Mouse (Mus musculus): ENCODE measurements around the gene Camkk2.

Camkk2 gene

DNA sequence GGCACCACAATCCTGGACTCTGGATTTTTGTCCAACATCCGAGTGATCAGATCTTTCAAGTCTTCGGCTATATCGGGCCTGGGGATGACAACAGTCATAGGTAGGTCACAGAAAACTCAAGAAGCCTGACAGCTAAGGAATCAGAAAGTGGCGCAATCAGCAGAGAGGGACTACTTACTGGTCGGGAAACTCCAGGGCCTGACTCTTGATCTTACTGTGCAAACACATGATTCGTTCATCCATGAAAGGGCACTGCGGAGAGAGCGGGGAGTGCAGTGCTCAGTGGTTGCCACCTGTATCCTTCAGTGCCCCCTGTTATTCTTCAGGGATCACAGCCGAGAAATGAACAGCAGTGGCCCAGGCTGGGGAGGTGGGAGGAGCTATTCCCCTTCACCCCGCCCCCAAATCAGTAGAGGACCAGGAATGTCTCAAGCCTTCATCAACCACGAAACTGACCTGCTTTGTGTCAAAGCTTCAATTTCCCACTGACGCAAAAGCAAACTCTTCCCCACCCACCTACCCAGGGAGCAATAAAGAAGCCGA lies 35.3 kb downstream of the Camkk2 start:
- in situ Hi-C loops (cut with MboI, MseI), result no loop called here

- in situ Hi-C loops (cut with MboI, MseI), result no loop called here
Observed at GRCm38 (mm10) chr5:122736761-122737160, 42.4 kb downstream of the Camkk2 start.

DNA sequence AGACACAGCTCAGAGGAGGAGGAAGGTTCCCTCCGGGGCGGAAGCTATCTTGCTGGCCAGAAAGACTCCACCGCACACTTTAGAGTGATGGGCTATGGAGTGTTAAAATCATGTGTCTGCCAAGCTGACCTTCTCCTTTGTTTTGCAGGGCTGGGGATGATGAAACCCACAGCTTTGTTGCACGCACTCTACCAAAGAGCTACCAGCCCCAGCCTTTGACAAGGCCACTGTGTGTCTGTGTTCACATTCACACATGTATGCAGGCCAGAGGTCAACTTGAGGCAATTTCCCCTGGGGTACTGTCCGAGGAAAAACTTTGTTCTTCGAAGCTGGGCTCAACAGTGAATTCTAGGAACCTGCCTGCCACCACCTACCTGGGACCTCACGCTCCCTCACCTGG lies 43.4 kb downstream of the Camkk2 start:
- in situ Hi-C loops (cut with MboI, MseI), result no loop called here

- in situ Hi-C loops (cut with MboI, MseI), result no loop called here
Observed at GRCm38 (mm10) chr5:122733881-122734280, 45.3 kb downstream of the Camkk2 start.

DNA sequence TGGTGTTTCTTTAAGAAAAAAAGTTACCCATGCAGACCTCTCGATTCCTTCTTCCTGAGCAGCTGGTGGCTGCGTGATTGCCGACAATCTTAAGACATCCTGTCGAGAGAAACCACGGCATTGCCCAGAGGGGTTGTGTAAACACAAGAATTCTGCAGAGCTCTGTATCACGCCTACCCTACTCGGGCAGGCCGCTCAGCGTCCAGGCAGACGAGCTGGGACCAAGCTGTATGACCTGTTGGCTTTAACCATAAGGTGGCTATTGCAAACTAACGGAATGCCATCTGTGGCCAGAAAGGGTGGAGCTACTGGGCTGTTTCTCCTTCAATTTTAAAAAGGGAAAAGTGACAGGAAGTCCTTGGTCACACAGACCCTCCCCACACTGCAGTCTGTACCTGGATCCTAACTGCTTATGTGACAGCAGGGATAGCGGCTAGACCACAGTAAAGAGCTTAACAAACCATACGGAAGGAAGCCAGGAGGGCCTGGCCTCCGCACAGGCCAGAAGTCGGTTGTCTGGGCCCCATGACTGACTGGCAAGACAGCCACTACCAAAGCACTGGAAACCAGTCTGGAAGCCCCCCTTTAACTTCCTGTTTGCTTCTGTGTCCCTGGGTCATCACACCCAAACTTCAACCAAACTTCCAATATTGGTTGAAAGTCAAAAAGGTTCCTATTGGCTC lies 47.1 kb downstream of the Camkk2 start:
- in situ Hi-C loops (cut with MboI, MseI), result no loop called here

- in situ Hi-C loops (cut with MboI, MseI), result no loop called here
Observed at GRCm38 (mm10) chr5:122731321-122731720, 47.9 kb downstream of the Camkk2 start.

GRCm38 (mm10) chr5:122730776-122731175 lies 48.4 kb downstream of the Camkk2 start:
- in situ Hi-C loops (cut with MboI, MseI), result no loop called here

- in situ Hi-C loops (cut with MboI, MseI), result no loop called here
Observed at GRCm38 (mm10) chr5:122727096-122727495, 52.1 kb downstream of the Camkk2 start.

- in situ Hi-C loops (cut with MboI, MseI), result no loop called here
Observed at GRCm38 (mm10) chr5:122726595-122726994, 52.6 kb downstream of the Camkk2 start.

- in situ Hi-C loops (cut with MboI, MseI), result no loop called here
Observed at GRCm38 (mm10) chr5:122726068-122726467, 53.1 kb downstream of the Camkk2 start.

DNA sequence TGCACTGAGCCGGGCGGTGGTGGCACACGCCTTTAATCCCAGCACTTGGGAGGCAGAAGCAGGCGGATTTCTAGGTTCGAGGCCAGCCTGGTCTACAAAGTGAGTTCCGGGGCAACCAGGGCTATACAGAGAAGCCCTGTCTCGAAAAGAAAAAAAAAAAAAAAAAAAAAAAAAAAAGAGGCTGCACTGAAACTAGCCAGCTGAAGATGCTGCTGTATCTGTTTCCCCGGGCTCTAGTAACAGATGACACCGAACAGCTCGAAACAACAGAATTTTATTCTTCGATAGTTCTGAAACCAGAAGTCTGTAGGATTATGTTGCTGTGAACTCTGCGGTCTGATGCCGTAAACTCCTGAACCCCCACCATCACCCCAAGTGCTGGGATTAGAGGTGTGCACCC lies 53.8 kb downstream of the Camkk2 start:
- in situ Hi-C loops (cut with MboI, MseI), result no loop called here

DNA sequence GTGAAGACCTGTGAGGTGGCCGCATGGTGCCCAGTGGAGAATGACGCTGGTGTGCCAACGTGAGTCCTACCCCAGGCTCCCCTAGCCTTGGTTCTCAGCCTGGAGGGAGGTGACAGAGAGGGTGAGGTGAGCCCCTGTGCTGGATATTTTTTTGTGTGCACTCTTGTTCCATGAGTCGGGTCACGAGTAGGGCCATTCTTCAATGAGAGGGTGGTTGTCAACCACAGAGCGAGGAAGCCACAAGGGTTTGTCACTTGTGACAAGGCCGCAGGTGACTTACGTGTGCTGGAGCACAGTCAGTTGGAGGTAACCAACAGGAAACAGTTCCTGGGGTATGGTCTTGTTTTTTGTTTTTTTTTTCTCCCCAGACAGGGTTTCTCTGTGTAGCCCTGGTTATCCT lies 60.0 kb downstream of the Camkk2 start:
- in situ Hi-C loops (cut with MboI, MseI), result no loop called here

GRCm38 (mm10) chr5:122718400-122718799 lies 60.8 kb downstream of the Camkk2 start:
- in situ Hi-C loops (cut with MboI, MseI), result no loop called here

DNA sequence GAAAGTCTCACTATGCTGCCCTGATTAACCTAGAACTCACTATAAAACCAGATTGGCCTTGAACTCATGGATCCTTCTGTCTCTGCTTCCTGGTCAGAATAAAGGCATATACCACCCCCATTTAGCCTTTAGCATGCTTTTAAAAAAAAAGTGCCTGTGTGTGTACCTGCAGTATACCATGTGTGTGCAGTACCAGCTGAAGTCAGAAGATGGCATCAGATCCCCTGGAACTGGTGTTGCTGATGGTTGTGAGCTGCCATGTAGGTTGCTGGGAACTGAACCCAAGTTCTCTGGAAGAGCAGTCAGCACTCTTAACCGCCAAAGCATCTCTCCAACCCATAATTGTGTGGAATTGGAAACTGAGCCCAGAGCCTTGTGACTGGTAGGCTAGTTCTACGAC lies 62.4 kb downstream of the Camkk2 start:
- in situ Hi-C loops (cut with MboI, MseI), result no loop called here

- in situ Hi-C loops (cut with MboI, MseI), result no loop called here
Observed at GRCm38 (mm10) chr5:122715723-122716122, 63.5 kb downstream of the Camkk2 start.

DNA sequence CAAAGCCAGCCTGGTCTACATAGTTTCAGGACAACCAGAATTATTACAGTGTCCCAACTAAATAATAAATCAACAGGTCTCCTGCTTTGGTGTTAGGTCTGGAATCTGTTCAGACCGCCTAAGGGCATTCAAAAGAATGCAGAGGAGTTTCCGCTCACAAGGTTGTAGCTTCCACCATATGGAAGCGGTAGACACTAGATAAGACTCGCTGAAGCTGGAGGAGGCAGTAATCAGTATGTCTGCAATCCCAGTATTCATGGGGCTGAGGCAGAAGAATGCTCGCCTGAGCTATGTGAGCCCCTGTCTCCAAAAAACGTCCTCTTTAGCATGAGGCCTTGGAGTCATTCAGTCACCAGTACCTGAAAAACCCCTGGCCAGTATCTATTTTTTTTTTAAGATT lies 70.4 kb downstream of the Camkk2 start:
- in situ Hi-C loops (cut with MboI, MseI), result no loop called here

- in situ Hi-C loops (cut with MboI, MseI), result no loop called here
Observed at GRCm38 (mm10) chr5:122707276-122708181, 71.7 kb downstream of the Camkk2 start, which contains the start of gene P2rx4. P2rx4 (plus strand) TSS chr5:122707544.

DNA sequence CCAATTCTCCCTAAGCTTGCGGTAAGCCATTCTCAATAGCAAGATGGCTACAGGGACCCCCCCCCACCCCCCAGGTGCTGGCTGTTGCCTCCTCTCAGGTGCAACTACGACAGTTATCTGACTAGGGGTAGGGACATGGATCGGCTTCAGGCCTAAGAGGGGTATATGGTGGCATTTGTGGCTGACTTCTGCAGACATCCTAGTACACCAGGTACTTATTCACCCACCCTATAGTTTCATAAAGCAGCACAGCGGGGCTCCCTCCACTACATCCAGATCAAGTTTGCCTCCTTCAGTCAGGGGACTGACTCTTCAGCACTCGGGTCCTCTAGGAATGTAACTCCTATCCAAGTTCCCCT lies 72.3 kb downstream of the Camkk2 start:
- in situ Hi-C loops (cut with MboI, MseI), result no loop called here

GRCm38 (mm10) chr5:122705174-122705573 lies 74.0 kb downstream of the Camkk2 start:
- in situ Hi-C loops (cut with MboI, MseI), result no loop called here

DNA sequence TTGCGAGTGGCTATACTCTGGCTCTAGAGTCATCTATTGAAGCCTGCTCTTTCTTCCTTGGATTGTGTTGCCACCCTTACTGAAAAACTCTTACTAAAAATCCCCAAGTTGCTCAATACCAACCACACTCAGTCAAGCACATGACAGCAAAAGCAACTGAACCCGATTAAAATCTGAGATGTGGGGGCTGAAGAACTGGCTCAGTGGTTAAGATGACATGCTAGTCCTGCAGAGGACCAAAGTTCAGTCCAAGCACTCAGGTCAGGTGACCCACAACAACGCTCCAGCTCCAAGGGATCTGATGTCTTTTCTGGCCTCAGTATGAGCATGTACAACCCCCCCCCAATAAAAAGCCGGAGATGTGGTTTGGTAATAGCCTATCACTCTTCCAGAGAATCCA lies 74.6 kb downstream of the Camkk2 start:
- in situ Hi-C loops (cut with MboI, MseI), result no loop called here

DNA sequence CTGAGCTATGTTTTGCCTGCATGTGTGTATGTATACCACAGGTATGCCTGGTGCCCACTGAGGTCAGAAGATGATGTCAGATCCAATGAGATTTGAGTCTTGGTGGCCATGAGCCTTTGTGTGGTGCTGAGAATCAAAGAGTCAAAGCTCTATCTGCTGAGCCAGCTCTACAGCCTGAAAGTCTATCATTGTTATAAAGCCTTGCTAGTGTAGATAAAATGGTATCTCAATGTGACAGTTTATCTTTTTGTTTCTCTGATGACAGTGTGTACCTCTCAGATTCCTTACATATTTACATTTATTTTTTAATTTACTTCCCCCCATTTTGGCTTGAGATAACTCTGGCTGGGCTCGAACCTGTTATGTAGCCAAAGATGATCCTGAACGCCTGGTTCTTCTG lies 75.6 kb downstream of the Camkk2 start:
- in situ Hi-C loops (cut with MboI, MseI), result no loop called here

- in situ Hi-C loops (cut with MboI, MseI), result no loop called here
Observed at GRCm38 (mm10) chr5:122702156-122702555, 77.1 kb downstream of the Camkk2 start.

DNA sequence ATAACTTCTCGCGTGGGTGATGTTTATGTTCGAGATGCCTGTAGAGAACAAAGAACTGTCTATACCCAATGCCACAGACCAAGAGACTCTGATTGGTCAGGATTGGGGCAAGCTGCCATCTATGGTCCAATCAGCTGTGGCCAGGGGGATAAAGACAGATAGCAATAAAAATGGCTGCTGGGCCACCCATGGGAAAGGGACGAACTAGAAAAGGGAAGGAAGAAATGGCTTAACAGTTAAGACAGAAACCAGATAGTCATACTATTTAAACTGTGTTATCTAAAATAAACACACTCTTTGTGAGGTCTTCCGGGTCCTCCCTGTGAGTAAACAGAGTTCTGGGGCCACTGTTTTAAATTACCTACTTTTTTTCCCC lies 78.4 kb downstream of the Camkk2 start:
- in situ Hi-C loops (cut with MboI, MseI), result no loop called here

Measured in T-helper 1 cell (primary cell).